1 mouse cellular context compared by ENCODE assay signal in the genomic region with DNA sequence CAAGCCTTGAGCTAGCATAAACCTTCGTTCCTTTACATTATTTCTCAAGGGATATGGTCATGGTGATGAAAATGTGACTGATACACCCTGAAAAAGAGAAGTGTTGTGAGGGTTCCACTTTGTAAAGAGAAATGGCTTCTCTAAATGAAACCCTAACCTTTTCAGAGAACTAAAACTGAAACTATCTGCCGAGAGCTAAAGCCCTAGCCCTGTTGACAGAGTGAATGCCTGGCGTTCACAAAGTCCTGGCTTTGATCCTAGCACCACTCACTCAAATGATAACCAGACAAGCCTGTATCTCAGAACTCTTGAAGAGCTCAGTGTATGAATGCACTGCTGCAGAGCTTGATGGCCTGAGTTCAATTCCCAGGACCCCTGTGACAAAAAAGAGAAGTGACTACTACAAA.
TF ChIP-seq lines count a peak whose summit lies in the region.

No protein-coding gene starts in this region.

TF ChIP-seq in CH12.LX, 34 proteins besides CTCF, POLR2A, EP300 and RAD21 (continued from another document):
- 0 out of 2 replicates have a peak, but pooled peaks have one; percentile 21 for TF ChIP-seq IRF4 (IDR thresholded peaks at IDR 0.05; ENCODE audit: low read depth, low read length)
